Mouse (Mus musculus) olfactory bulb, adult 2 months (tissue): ENCODE results near the gene Selenoh.

Source experiments
- CTCF ChIP-seq: fragments of 200-500 bp; IDR thresholded peaks from 2 replicates; pipeline ENCODE4 v1.5.1; 2012; ENCODE audit warnings: low read depth, mild to moderate bottlenecking, low read length, moderate library complexity; ENCODE audit not compliant: insufficient read depth
- POLR2A ChIP-seq: fragments of 200-500 bp; IDR thresholded peaks from 2 replicates; pipeline ENCODE4 v1.6.1; 2012; ENCODE audit warnings: mild to moderate bottlenecking, low read depth, low read length, moderate library complexity; ENCODE audit not compliant: insufficient read depth

GRCm38 (mm10) chr2:84634006-84634405, 36.6 kb downstream of the Selenoh start:
- no peak for TF ChIP-seq CTCF
- TF ChIP-seq POLR2A, result no peak
